Comparison of ENCODE assay signal across 11 mouse cellular contexts in genomic region chr11:43783106-43783505, GRCm38 (mm10).
"Had no signal": no experiment of that assay in that cellular context is flagged by ENCODE, and none has a peak within 500 bp of the region (broad histone marks: within the 10 kb centered on the region; RNA-seq: fewer than 3 reads in every experiment).

No protein-coding gene starts in this region.

- H3K9ac ChIP-seq: limb, embryonic 15.5 days; liver, embryonic 14.5 days; lung, embryonic 15.5 days; midbrain, embryonic 13.5 days; midbrain, embryonic 15.5 days; neural tube, embryonic 12.5 days; stomach, embryonic 15.5 days had no signal

- H3K4me3 ChIP-seq: limb, embryonic 15.5 days; lung, embryonic 15.5 days; megakaryocyte, embryonic 14.5 days; midbrain, embryonic 13.5 days; midbrain, embryonic 15.5 days; neural tube, embryonic 12.5 days; stomach, embryonic 15.5 days had no signal

- H3K4me2 ChIP-seq: limb, embryonic 15.5 days; lung, embryonic 15.5 days; midbrain, embryonic 11.5 days; midbrain, embryonic 13.5 days; midbrain, embryonic 15.5 days; neural tube, embryonic 12.5 days; stomach, embryonic 15.5 days had no signal

- H3K4me1 ChIP-seq: megakaryocyte, embryonic 14.5 days; midbrain, embryonic 13.5 days; midbrain, embryonic 15.5 days; neural tube, embryonic 12.5 days; stomach, embryonic 15.5 days had no signal

- H3K27ac ChIP-seq: limb, embryonic 15.5 days; liver, embryonic 14.5 days; lung, embryonic 15.5 days; macrophage; midbrain, embryonic 13.5 days; midbrain, embryonic 15.5 days; neural tube, embryonic 12.5 days; stomach, embryonic 15.5 days; stomach, postnatal 0 days had no signal

- H3K27me3 ChIP-seq: limb, embryonic 15.5 days; lung, embryonic 15.5 days; midbrain, embryonic 13.5 days; midbrain, embryonic 15.5 days; neural tube, embryonic 12.5 days; stomach, embryonic 15.5 days had no signal

- H3K36me3 ChIP-seq: limb, embryonic 15.5 days; lung, embryonic 15.5 days; midbrain, embryonic 13.5 days; midbrain, embryonic 15.5 days; neural tube, embryonic 12.5 days; stomach, embryonic 15.5 days had no signal

- H3K9me3 ChIP-seq: limb, embryonic 15.5 days; lung, embryonic 15.5 days; megakaryocyte, embryonic 14.5 days; midbrain, embryonic 13.5 days; midbrain, embryonic 15.5 days; neural tube, embryonic 12.5 days; stomach, embryonic 15.5 days had no signal
